ENCODE assay signal across 9 mouse cellular contexts in the genomic region with DNA sequence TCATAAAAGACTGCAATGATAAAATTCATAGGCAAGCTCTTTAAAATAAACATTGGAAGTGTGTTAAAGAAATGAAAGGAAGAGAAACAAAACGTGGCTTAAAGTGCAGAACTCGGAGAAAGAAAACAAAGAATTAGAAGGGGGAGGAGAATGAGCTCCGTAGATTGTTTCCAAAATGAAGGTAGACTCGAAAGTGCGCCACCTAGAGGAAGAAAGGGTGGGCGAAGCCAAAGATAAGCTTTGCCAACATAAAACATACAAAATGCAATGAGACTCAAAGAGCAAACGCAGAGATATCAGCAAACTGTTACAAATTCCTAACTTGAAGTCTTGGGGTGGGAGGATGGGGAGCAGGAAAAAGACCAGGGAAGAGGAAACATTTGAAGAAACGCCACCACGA. TPM values are rescaled to one million over a fixed set of nuclear protein-coding genes. Genes with fewer than 3 reads are reported as not detected.
DNase-seq lines count a peak whose midpoint lies in the region; ATAC-seq and TF ChIP-seq lines count a peak whose summit lies in the region.
"Had no signal": no experiment of that assay in that cellular context is flagged by ENCODE, and none has a peak within 500 bp of the region (broad histone marks: within the 10 kb centered on the region; RNA-seq: fewer than 3 reads in every experiment).

No protein-coding gene starts in this region.

- no peaks in the 10 kb centered on the region for H3K36me3 ChIP-seq in hindbrain, embryonic 11.5 days (ENCODE audit: control insufficient read depth, insufficient read depth, low read length)
- no peaks in the 10 kb centered on the region for H3K36me3 ChIP-seq in hindbrain, embryonic 13.5 days
- no peaks in the 10 kb centered on the region for H3K36me3 ChIP-seq in lung, postnatal 0 days (ENCODE audit: insufficient read depth, low read length)
- H3K36me3 ChIP-seq: embryonic facial prominence, embryonic 15.5 days; liver, embryonic 15.5 days had no signal

- no peak for TF ChIP-seq EP300 in lung, postnatal 0 days (IDR thresholded peaks at IDR 0.05)

- H3K9me3 ChIP-seq in hindbrain, embryonic 11.5 days (ENCODE audit: control insufficient read depth, low read length), result no peaks in the 10 kb centered on the region
- H3K9me3 ChIP-seq in hindbrain, embryonic 13.5 days, result no peaks in the 10 kb centered on the region
- no peaks in the 10 kb centered on the region for H3K9me3 ChIP-seq in lung, postnatal 0 days (ENCODE audit: low read length)
- H3K9me3 ChIP-seq: embryonic facial prominence, embryonic 15.5 days; liver, embryonic 15.5 days had no signal

- no peak overlapping the region for H3K4me2 ChIP-seq in hindbrain, embryonic 11.5 days (replicated peaks; ENCODE audit: low read depth, low read length)
- H3K4me2 ChIP-seq in hindbrain, embryonic 13.5 days, result no peak overlapping the region
- no peak overlapping the region for H3K4me2 ChIP-seq in lung, postnatal 0 days (replicated peaks; ENCODE audit: low read depth, low read length)
- H3K4me2 ChIP-seq: embryonic facial prominence, embryonic 15.5 days; liver, embryonic 15.5 days had no signal

- no peaks in the 10 kb centered on the region for H3K4me1 ChIP-seq in hindbrain, embryonic 11.5 days (replicated peaks; ENCODE audit: control insufficient read depth, insufficient read depth, low read length)
- no peaks in the 10 kb centered on the region for H3K4me1 ChIP-seq in hindbrain, embryonic 13.5 days (replicated peaks)
- H3K4me1 ChIP-seq in lung, postnatal 0 days (ENCODE audit: insufficient read depth, low read depth, low read length), result no peaks in the 10 kb centered on the region
- H3K4me1 ChIP-seq: embryonic facial prominence, embryonic 15.5 days had no signal

- peak; percentile 56 for DNase-seq in hindbrain, embryonic 11.5 days (ENCODE audit: low spot score)
- DNase-seq in thymus, postnatal 25 days, result peak; percentile 5
- DNase-seq in thymus, adult 18-20 months, result no peak
- DNase-seq in c-Kit-negative CD71-positive TER-119-positive erythroid progenitor cells, embryonic 14.5 days (ENCODE audit: low read depth, low spot score), result peak; percentile 13
- DNase-seq in lung, postnatal 0 days (ENCODE audit: low spot score), result peak; percentile 31
- no peak for DNase-seq in urinary bladder, postnatal 36 days (ENCODE audit: low spot score in 2 of 2)

- WGBS in hindbrain, embryonic 11.5 days, result 29% methylated on average over 8 of the region's 9 CpGs
- WGBS in hindbrain, embryonic 13.5 days, result 40% methylated on average over 9 of the region's 9 CpGs
- 32% methylated on average over 9 of the region's 9 CpGs for WGBS in lung, postnatal 0 days

- H3K27me3 ChIP-seq in hindbrain, embryonic 11.5 days (ENCODE audit: control insufficient read depth, insufficient read depth, low read length), result no peaks in the 10 kb centered on the region
- H3K27me3 ChIP-seq in hindbrain, embryonic 13.5 days, result no peaks in the 10 kb centered on the region
- H3K27me3 ChIP-seq in lung, postnatal 0 days (replicated peaks; ENCODE audit: insufficient read depth, low read length), result no peaks in the 10 kb centered on the region
- H3K27me3 ChIP-seq: embryonic facial prominence, embryonic 15.5 days; liver, embryonic 15.5 days had no signal

- H3K4me3 ChIP-seq in hindbrain, embryonic 11.5 days (ENCODE audit: low read depth, low read length), result no peak overlapping the region
- no peak overlapping the region for H3K4me3 ChIP-seq in hindbrain, embryonic 13.5 days
- H3K4me3 ChIP-seq in lung, postnatal 0 days (ENCODE audit: low read depth, low read length), result no peak overlapping the region
- H3K4me3 ChIP-seq: embryonic facial prominence, embryonic 15.5 days; liver, embryonic 15.5 days had no signal

- no peak overlapping the region for H3K9ac ChIP-seq in hindbrain, embryonic 11.5 days (ENCODE audit: low read depth, low read length)
- no peak overlapping the region for H3K9ac ChIP-seq in hindbrain, embryonic 13.5 days
- no peak overlapping the region for H3K9ac ChIP-seq in lung, postnatal 0 days (replicated peaks; ENCODE audit: low read depth)
- H3K9ac ChIP-seq: embryonic facial prominence, embryonic 15.5 days; liver, embryonic 15.5 days had no signal

- ATAC-seq in hindbrain, embryonic 11.5 days (ENCODE audit: low FRiP score), result no peak
- ATAC-seq in hindbrain, embryonic 13.5 days (ENCODE audit: low FRiP score), result no peak
- no peak for ATAC-seq in lung, postnatal 0 days

- TF ChIP-seq CTCF in lung, postnatal 0 days (IDR thresholded peaks at IDR 0.05), result peak; percentile 59

- no peak overlapping the region for H3K27ac ChIP-seq in hindbrain, embryonic 11.5 days (ENCODE audit: low read depth, low read length)
- no peak overlapping the region for H3K27ac ChIP-seq in hindbrain, embryonic 13.5 days
- no peak overlapping the region for H3K27ac ChIP-seq in lung, postnatal 0 days (ENCODE audit: low read length)
- H3K27ac ChIP-seq: embryonic facial prominence, embryonic 15.5 days; liver, embryonic 15.5 days had no signal

RNA-seq across cellular contexts. Expression of a gene that starts 57.2 kb away (rescaled TPM):
- 1.9 and 3.8 TPM in 2 replicates for polyA plus RNA-seq in hindbrain, embryonic 11.5 days (2014; fragmentation: Nextera tagmentation; extraction: Ambion mirVana)
- polyA plus RNA-seq in hindbrain, embryonic 13.5 days (2015; fragmentation: Nextera tagmentation; extraction: Ambion mirVana), result 10.2 and 11.6 TPM in 2 replicates
- polyA plus RNA-seq in lung, postnatal 0 days (2015; fragmentation: Nextera tagmentation; extraction: Ambion mirVana), result 1.1 and 1.2 TPM in 2 replicates

Comparison
In these comparisons a context has a peak if more than half of its experiments do, and no peak if none do; other contexts are left out.
1. DNase-seq: peak in hindbrain, embryonic 11.5 days (single experiment), thymus, postnatal 25 days (single experiment), c-Kit-negative CD71-positive TER-119-positive erythroid progenitor cells, embryonic 14.5 days (single experiment) and lung, postnatal 0 days (single experiment); none in thymus, adult 18-20 months (0 of 2) and urinary bladder, postnatal 36 days (0 of 2).